Mouse (Mus musculus): ENCODE measurements at regions not wholly inside any gene's neighbourhood (a gene's known extent, or its start where the extent isn't known, plus 50 kb on each side); places are given as distances from the start of the nearest gene placed in this dataset.
"Not testable (repeated sequence)": the region's sequence is repeated elsewhere in the genome, so short reads cannot be mapped to it uniquely, and the experiment has no call there.

GRCm38 (mm10) chrX:50675356-50675755, 165.5 kb upstream of the Stk26 start:
- DNase-seq, result no peak

DNA sequence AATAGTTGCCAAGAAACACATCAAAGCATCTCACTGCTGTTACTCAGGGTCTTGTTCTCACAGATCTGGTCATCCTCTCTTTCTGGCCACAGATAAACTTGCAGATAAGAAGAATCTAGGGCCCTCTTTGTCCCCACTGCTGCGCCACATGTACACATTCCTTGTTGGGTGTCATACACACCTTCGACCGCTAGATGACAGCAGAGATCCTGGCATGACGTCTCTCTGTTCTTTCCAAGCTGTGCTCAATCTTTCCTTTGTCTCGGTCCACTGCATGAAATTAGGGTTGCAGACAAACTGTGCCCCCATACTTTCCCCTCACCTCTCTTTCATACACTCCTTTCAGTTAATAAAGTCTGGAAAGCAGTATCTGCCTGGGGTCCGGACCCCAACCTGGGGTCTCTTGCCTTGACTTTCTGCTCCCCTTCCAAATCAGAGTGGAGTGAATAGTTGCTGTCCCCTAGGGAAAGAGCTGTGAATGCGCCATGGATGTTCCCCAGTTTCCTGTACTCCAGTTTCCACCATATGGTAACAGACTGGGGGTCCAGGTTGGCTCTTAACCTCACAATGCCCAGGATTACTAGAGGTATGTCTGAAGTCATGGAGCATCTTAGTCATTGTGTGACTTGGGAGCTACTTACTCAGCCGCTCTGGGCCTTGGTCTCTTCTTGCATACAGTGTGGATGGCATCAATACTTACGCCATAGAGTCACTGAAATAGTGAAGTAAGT, 182.8 kb upstream of the Stk26 start:
- DNase-seq, result no peak

DNA sequence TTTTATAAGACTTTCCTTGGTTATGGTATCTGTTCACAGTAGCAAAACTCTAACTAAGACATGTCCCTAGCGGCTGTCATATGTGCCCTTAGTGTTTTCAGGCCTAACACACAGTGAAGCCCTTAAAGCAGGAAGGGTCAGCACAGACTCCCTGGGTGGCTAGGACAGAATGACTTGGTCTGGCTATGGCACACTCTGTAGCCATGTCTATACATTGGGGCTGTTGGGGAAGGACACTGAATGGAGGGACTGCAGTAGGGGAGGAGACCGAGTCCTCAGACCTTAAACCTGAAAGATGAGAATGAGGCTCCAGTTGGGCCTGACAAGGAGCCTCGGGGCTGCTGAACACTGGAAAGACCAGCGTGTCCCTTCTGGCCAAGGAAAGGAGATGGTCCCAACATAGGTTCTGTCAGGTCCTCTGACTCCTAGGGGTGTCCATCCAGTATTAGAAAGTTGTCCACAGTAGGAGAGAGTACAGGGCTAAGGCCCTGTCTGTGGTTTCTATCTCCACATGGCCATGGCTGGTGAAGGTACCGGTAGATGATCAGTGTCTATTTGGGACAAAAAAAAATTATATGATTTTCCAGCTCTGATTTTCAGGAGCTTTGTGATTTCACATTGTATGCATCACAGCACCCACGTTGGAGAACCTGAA, 183.5 kb upstream of the Stk26 start:
- DNase-seq, result no peak

DNA sequence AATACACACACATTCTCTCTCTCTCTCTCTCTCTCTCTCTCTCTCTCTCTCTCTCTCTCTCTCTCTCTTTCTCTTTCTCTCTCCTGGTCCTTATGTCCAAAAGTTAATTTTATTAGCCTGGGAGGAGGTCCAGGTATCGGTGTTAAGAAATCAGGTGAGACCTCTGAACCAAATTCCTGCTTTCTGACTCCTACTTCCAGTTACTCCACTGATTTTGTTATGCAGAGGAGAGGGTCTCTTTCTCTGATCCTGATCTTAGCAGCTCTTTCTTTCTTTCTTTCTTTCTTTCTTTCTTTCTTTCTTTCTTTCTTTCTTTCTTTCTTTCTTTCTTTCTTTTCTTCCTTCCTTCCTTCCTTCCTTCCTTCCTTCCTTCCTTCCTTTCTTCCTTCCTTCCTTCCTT, 185.5 kb upstream of the Stk26 start:
- DNase-seq, result not testable (repeated sequence)

DNA sequence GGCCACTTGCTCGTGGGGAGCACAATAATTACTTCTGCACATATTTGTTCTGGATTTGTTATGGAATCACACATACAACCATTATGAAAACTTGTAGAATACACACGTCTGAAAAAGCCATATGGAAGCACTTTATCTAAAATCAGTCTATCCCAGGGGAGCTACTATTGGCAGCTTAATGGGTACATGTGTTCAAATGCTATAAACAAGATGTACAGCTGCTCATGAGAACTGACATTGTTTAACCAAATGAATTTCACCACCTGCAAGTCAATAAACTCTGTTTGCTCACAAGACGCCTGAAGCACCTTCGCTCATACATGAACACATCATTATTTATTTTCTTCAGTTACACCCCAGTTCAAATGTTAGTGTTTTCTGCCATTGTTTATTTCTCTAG, 199.5 kb upstream of the Stk26 start:
- no peak for DNase-seq

DNA sequence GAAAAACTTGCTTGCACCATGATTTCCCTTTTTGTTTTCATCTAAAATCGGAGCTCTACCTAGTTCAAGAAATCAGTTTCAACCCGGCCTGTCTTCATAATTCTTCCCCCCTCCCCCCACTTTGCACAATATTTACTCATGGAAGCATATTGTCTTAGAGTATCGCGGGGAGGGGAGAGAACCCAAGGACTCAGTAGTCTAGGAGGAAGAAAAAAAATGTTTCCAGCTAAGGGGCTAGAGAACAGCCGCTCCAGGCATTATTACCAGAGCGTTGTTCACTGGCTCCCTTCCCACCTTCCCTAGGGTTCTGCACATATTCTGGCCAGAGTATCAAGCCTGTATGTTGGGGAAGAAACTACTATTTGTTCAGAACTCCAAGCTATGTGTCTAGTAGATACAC, 205.2 kb upstream of the Stk26 start:
- no peak for DNase-seq

DNA sequence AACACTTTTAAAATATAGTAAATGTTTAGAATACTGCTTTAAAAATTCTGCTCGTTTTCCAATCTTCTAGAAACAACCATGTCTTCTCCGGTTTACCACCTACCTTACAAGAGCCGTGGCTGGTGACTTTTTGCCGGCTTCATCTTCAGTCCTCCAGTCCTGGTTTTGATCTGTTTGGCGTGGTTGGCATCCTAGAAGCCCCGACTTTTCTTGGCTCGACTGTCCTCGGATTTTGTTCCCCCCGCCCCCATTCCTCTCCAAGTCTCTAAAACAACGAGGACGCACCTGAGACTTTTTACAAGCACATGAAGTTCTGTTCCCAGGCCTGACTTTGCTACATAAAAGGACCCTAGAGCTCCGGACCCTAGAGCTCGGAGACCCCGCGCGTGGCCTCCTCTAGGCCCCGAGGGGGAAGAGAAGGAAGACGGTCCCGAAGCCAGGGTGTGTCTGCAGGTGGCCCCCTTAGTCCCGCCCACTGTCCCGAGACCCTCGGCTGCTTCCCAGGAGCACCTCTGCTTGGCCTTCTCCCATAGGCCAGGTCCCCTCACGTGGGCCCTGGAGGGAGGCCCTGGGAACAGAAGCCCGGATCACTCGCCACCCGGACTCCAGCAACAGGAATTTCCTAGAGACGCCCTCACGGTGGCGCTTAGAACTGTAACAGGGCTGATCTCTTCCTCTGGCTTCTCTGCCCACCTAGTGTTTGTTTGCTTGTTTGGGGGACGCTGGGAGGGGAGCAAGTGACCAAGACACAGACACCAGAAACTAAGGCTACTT, 205.8 kb upstream of the Stk26 start:
- peak; percentile 90 for DNase-seq

DNA sequence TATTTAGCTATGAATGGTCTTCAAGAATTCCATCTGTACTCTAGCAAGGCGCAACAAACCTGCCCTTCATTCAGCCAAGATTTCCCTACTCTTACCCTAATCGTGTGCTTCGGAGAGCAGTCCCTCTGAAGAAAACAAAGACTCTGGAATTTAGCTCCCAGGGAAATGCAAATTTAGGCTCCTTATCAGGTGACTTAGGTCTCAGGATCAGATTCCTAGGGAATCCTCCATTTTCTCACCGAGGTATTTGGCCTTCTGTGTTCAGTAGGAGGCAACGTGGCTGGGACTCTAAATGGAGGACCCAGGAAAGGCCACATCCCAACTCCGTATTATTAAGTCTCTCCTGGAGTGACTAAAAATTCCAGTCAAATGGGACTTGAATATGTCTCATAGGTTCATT, 204.2 kb upstream of the Olfr1324 start:
- no peak for DNase-seq

DNA sequence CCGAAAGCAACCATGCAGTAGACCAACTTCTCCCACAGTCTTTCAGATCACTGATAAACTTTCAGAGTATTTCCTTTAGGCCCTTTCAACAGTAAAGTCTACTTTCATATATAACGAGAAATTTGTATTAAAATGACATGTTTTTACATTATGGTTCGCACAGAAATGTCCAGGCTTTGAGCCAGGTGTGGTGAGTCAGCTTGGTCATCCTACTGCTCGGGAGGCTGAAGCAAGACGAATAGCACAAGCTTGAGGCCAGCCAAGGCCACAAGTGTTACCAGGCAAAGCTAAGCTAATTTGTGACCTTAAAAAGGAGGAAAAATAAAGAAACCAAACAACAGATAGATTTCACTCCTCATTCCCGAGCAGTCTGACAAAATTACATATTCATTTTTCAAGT, 197.0 kb upstream of the Olfr1324 start:
- DNase-seq, result no peak

- no peak for DNase-seq
Observed at GRCm38 (mm10) chrX:50622984-50623455, 194.7 kb upstream of the Olfr1324 start.

DNA sequence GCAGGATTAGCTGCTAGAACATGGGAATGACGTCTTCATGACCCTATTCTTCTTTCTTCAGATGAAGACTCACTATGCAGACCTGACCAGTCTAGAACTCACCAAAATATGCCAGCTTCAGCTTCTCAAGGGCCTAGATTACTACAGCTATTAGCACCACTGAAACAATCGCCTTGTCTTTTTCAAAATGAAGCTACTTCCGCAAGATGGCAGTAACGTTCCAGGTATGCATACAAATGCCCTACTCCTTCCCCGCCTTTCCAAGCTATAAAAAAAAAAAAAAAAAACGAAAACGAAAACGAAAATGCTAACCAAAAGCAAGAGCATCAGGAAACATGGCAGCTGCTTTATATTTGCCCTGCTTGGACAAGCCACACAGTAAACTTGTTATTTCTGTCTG, 192.6 kb upstream of the Olfr1324 start:
- no peak for DNase-seq

DNA sequence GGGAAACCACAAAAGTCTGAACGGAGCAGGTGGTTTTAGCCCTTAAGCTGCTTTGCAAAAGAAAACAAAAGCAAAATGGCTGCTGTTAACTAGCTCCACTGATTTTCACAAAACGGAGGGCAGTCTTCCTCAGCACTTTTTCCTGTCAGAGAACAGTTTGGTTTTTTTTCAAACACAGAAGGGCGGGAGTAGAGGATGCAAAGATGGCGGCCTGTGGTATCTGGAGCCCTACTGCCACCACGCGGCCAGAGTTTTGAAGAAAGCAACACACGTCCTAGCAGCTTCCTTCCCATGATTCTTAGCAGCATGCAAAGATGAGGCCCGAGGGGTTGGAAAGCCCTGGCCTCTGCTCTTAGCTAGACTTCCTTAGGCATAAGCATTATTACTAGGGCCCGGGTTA, 191.6 kb upstream of the Olfr1324 start:
- DNase-seq, result no peak

DNA sequence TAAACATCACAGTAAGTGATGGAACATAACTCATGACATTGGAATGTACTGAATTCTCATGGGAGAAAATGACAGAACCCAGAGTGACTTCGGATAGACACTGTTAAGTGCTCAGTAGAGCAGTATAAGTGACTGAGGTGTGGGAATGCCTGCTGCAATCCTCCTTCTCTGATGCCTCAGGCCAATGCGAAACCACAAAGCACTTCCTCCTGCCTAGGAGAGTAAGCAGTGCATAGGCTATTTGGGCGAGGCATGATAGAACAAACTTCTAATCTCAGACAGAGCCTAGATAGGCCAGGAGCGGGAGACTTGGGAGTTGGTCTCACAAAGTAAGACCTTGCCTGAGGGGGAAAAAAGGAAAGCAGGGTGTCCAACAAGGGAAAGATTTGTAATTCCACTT, 190.6 kb upstream of the Olfr1324 start:
- no peak for DNase-seq

DNA sequence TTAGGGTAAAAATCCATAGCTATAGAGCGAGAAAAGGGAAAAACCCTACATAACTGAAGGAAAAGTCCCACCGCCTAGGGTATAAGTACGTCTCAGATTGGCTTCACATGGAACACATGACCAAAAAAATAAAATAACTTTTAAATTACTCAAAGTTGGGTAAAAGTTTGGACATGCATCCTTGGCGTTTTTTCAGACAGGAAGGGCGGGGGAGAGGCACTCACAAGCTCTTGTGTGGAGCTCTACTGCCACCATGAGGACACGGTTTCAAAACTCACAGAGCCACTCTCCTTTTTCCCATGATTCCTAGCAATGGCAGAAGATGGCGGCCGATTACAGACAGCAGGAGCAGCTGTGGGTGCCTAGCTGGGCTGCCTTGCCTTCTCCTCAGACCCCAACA, 188.6 kb upstream of the Olfr1324 start:
- DNase-seq, result not testable (repeated sequence)

- DNase-seq, result not testable (repeated sequence)
Observed at GRCm38 (mm10) chrX:50614874-50615273, 186.6 kb upstream of the Olfr1324 start.

DNA sequence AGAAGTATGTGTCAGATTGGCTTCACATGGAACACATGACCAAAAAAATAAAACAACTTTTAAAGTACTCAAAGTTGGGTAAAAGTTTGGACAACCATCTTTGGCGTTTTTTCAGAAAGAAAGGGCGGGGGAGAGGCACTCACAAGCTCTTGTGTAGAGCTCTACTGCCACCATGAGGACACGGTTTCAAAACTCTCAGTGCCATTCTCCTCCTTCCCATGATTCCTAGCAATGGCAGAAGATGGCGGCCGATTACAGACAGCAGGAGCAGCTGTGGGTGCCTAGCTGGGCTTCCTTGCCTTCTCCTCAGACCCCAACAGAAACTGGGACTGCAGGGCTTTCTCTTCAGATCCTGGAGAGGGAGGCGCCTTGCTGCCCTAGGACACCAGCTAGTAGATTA, 186.1 kb upstream of the Olfr1324 start:
- not testable (repeated sequence) for DNase-seq

DNA sequence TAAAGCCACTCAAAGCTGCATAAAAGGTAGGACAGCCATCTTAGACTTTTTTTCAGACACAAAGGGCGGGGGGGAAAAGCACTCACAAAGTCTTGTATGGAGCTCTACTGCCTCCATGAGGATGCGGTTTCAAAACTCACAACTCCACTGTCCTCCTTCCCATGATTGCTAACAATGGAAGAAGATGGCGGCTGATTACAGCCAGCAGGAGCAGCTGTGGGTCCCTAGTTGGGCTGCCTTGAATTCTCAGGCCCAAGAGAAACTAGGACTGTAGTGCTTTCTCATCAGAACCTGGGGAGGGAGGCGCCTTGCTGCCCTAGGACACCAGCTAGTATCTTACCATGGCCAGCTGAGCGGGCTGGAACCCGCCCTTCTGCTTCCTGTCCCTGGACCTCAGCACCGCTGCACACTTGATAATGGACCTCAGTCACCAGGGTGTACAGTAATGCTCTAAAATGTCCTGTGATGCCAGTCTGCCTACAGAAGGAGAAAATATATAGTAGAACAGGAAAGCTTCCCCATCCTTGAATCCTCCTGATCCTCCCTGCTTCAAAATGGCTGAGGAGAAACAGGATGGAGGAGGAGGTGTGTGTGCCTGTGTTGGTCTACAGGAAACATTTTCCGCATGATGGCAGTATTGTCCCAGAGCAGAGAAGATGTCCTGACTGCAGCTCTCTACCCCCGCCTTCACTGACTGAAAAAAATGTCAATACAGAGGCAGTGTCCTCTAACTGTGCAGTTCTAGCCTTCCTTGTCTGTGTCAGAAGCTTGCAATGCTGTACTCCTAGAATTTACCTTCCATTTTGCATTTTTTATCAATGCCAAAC, 183.7 kb upstream of the Olfr1324 start:
- no peak for DNase-seq

GRCm38 (mm10) chrX:50608141-50608540, 179.8 kb upstream of the Olfr1324 start:
- not testable (repeated sequence) for DNase-seq

GRCm38 (mm10) chrX:50607636-50608035, 179.3 kb upstream of the Olfr1324 start:
- DNase-seq, result no peak

GRCm38 (mm10) chrX:50605517-50605916, 177.2 kb upstream of the Olfr1324 start:
- DNase-seq, result not testable (repeated sequence)

DNA sequence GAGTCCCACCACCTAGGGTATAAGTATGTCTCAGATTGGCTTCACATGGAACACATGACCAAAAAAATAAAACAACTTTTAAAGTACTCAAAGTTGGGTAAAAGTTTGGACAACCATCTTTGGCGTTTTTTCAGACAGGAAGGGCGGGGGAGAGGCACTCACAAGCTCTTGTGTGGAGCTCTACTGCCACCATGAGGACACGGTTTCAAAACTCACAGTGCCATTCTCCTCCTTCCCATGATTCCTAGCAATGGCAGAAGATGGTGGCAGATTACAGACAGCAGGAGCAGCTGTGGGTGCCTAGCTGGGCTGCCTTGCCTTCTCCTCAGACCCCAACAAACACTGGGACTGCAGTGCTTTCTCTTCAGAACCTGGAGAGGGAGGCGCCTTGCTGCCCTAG, 176.7 kb upstream of the Olfr1324 start:
- DNase-seq, result not testable (repeated sequence)

DNA sequence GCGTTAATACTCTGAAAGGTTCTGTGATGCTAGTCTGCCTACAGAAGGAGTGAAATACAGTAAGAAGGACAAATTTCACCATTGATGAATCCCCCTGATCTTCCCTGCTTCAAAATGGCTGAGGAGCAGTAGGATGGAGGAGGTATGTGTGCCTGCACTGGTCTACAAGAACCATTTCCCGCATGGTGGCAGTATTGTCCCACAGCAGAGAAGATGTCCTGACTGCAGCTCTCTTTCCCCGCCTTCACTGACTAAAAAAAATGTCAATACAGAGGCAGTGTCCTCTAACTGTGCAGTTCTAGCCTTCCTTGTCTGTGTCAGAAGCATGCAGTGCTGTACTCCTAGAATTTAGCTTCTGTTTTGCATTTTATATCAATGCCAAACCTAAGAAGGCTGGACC, 174.6 kb upstream of the Olfr1324 start:
- not testable (repeated sequence) for DNase-seq

- DNase-seq, result not testable (repeated sequence)
Observed at GRCm38 (mm10) chrX:50602461-50602875, 174.2 kb upstream of the Olfr1324 start.

All from cerebellum, adult 9-11 months (tissue).